Mouse (Mus musculus): ENCODE measurements around the gene Trnt1. TPM values are rescaled to one million over a fixed set of nuclear protein-coding genes. Genes with fewer than 3 reads are reported as not detected.

The Trnt1 gene
- 2.2 and 4.5 TPM in 2 replicates for polyA plus RNA-seq (2012; ENCODE audit: low replicate concordance)

DNA sequence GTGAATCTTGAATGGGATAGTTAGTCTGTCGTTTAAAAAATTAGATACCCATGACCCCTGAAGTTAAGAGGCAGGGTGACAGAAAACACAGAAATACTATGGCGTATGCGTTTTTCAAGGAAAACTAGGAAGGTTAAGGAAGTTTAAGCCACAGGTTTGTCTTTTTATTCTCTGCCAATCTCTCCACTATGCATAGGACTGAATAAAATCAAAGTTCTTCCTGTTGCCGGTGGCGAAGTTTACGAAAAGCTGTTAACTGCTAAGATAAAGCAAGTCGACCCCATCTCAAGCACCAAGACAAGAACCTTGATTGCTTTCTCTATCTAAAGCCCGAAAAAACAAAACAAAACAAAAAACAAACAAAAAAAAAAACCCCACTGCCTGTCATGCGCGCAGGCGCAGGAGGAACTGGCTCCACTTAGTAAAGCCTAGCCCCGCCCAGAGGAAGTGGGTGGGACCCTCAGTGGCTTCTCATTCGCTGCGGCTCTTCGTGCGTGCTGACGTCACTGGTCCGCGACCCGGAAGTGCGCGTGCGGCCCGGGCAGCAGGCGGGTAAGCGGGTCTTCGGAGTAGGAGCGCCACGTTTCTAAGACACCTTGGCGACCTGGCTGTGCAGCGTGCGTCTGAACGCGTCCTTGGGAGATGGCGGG lies at the start of gene Trnt1:
Trnt1 (plus strand) TSS at position 481 of the 650 bp plus-strand sequence.

DNA sequence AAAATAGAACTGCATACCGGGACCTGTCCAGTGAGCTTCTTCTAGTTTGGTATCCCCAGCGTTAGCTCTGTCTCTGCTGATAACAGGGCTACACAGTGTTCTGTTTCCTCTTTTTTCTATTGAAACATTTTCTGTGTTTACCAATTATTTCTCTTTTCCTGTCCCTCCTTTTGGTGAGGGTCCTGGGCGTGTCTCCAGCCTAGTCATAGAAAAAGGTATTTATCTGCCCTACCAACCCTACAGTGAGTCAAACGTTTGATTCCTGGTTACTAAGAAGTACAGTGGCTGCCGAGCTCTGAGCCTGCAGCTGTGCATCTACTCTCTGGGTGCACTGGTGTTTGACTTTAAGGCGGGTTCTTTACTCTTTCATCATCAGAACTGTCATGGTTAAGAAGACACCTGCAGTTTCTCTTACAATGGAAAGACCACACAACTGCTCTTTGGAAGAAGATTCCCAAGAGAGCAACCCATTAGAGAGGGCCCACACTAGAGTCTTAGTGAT lies 20.0 kb upstream of the Trnt1 start, which contains the start of gene Il5ra:
Il5ra (minus strand) TSS at position 151 of the 502 bp plus-strand sequence.

DNA sequence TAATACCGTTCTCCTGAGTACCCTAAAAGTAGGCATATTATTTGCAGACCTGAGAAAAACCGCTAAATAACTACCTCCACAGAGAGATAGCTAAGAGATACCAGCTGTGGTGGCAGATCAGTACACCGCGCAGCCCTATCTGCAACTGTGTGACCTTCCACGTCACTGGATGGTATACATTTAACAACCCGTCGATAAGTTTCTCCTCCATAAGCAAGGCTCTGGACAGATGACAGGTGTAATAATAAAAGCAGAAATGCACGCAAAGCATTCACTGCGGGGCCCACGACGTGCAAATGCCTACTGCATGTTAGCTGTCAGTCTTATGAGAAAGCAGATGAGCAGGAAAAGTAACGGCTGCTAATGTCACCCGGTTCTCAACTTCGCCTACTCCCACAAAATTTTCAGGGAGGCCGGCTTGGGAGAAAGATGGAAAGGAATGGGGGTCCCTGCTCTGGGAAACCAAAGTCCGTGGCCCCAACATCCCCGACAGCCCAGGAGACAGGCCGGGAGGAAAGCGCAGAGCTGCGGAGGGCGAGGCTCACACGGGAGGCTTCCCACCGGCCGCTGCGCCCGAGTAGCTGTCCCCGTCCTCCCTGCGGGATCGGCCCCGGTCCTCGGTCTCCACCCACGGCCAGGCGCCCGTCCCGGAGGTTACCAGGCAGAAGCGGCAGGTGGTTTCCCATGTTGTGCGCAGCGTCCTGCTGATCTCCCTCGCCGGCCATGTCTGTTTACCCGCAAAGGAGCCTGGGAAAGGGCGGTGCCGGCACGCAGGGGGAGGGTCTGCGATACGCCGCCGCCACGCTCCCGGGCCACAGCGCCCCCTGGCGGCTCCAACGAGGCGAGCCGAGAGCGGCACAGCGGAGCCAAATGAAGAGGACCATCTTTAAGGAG lies 30.7 kb downstream of the Trnt1 start, which contains the start of gene Crbn:
Crbn (minus strand) TSS at position 745 of the 894 bp plus-strand sequence.

Other genes with a start within 250 kb of the Trnt1 start
- not detected in 2 replicates for gene Il5ra, start 20.1 kb upstream of the Trnt1 start, polyA plus RNA-seq (2012; ENCODE audit: low replicate concordance)
- gene Crbn, start 31.0 kb downstream of the Trnt1 start, polyA plus RNA-seq (2012; ENCODE audit: low replicate concordance): 0.91 and 1.3 TPM in 2 replicates

All from leukemia stem cell, adult 10-12 weeks (primary cell).